Mouse (Mus musculus): Measurements from ENCODE around the gene Fas. TPM values are rescaled to one million over a fixed set of nuclear protein-coding genes. Genes with fewer than 3 reads are reported as not detected.

Fas gene
- polyA plus RNA-seq, 1 experiment = not detected

DNA sequence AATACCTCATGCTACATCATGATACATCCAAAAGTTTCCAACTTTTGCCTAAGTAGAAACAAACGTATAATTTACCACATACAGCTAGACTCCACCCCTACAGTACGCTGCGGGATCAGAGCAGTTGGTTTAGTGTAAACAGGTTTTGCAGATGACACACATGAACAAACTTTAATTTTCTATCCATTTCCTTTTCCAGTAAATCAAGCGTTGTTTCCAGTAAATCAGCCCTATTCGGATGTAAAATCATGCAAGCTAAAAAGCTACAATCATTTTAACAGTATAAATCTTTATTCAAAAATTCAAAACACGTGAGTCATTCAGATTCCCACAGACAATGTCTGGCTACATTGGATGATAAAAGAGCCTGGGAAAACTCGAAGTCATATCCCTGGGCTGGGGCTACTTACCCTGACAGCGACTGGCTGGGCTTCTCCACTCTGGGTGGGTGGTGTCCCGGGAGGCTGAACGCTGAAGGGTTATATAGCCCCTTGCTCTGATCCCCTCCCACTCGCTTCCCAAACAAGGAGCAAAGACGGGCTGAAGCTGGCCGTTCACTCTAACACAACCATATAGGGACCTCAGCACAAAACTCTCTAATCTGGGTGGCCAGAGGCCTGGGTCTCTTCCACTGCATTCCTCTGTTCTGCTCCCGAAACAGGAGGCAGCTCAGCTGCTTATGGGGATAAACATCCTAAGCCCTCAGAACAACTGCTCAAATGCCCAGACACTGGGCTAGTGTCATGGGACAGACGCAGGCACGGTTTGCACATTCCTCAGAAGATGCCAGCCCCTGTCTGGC, 35.4 kb upstream of the Fas start, which contains the start of gene Acta2:
Gene Acta2, minus strand, starts transcription at position 711 of the 802 bp plus-strand sequence.
- Histone ChIP-seq H3K36me3 (ENCODE audit: control insufficient read depth) (no peaks in the 10 kb centered on the region), H3K4me3 (replicated peaks) (no peak within 1 kb of the TSS), H3K9me3 (ENCODE audit: control insufficient read depth, low read length) (no peaks in the 10 kb centered on the region), H3K4me1 (ENCODE audit: control insufficient read depth) (no peaks in the 10 kb centered on the region), H3K27me3 (ENCODE audit: control insufficient read depth) (no peaks in the 10 kb centered on the region)
- no peak for TF ChIP-seq GATA1 (IDR thresholded peaks at IDR 0.05; ENCODE audit: low read length)
- no peak for TF ChIP-seq TAL1 (IDR thresholded peaks at IDR 0.05; ENCODE audit: low read length)

DNA sequence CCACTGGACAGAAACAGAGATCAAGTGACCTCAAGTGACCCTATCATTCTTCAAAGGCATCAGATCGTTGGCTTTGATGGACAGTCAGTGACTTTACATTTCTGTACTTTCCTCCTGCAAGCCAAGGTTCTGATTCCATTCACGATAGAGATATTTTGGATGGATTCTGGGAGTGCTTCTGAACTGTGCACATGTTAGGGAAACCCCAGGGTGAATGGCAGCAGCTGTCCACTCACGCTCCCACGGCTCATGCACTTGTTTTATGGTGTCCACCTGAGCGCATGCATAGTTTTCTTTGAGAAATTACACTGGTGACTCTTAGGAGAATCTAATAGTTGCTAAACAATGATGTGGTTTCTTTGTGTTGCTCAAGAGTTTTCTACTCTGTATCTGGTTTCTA, 34.3 kb upstream of the Fas start:
- no peaks in the 10 kb centered on the region for H3K36me3 ChIP-seq (ENCODE audit: control insufficient read depth)
- H3K4me3 ChIP-seq (replicated peaks) = no peak overlapping the region
- TF ChIP-seq TAL1 (IDR thresholded peaks at IDR 0.05; ENCODE audit: low read length) = no peak
- no peak for TF ChIP-seq GATA1 (IDR thresholded peaks at IDR 0.05; ENCODE audit: low read length)
- no peaks in the 10 kb centered on the region for H3K9me3 ChIP-seq (ENCODE audit: control insufficient read depth, low read length)
- H3K4me1 ChIP-seq (ENCODE audit: control insufficient read depth) = no peaks in the 10 kb centered on the region
- H3K27me3 ChIP-seq (ENCODE audit: control insufficient read depth) = no peaks in the 10 kb centered on the region

DNA sequence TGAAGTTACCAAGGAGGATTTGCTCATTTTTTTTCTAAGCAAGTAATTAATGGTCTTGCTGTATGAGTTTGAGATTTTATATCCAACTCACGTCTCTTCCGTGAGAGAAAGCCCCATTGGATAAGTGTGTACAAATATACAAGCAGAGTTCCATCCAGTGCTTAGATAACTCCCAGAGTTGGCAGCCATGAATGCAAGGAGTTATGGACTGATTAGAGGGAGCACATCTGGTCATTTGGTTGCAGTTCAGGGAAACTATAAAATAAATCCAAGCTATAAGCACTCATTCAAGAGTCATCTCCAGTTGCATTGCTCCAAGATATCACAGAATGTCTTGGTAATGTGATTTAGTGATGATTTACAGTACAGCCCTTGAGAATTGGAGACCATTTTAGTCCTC, 33.5 kb upstream of the Fas start:
- H3K27me3 ChIP-seq (ENCODE audit: control insufficient read depth) = no peaks in the 10 kb centered on the region
- TF ChIP-seq TAL1 (IDR thresholded peaks at IDR 0.05; ENCODE audit: low read length) (no peak), GATA1 (IDR thresholded peaks at IDR 0.05; ENCODE audit: low read length) (no peak)
- H3K4me3 ChIP-seq (replicated peaks) = no peak overlapping the region
- no peaks in the 10 kb centered on the region for H3K36me3 ChIP-seq (ENCODE audit: control insufficient read depth)
- no peaks in the 10 kb centered on the region for H3K4me1 ChIP-seq (ENCODE audit: control insufficient read depth)
- no peaks in the 10 kb centered on the region for H3K9me3 ChIP-seq (ENCODE audit: control insufficient read depth, low read length)

DNA sequence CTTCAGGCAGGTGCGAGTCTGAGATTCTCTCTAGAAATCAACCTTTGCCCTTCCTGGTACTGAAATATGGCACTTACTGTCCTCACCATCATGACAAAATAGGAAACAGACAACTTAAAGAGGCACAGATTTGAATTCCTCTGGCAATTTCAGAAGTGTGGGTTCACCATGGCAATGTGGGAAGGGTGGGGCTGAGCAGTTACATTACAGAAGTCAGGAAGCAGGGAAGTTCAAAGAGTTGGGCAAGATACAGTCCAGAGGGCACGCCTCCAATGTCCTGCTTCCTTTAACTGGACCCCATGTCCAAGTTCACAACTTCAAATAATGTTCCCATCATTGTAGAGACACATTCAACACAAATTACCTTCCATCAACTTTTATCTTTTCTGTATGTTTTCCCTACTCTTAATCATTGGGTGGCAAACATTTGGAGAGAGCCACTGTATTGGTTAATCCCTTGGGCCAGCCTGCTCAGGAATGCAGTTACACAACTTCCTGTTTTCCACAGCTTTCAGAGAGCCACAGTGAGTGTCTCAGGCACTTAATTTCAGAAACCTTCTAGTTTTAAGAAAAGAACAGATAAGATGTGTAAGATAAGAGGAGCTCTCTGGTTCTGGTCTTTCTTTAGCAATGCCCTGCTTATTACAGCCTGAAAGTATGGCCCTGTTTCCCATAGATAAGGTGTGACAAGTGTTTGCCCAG, 28.0 kb upstream of the Fas start:
- Histone ChIP-seq H3K4me1 (ENCODE audit: control insufficient read depth) (no peaks in the 10 kb centered on the region), H3K9me3 (ENCODE audit: control insufficient read depth, low read length) (no peaks in the 10 kb centered on the region), H3K4me3 (replicated peaks) (no peak overlapping the region), H3K27me3 (ENCODE audit: control insufficient read depth) (no peaks in the 10 kb centered on the region), H3K36me3 (ENCODE audit: control insufficient read depth) (no peaks in the 10 kb centered on the region)
- TF ChIP-seq GATA1 (IDR thresholded peaks at IDR 0.05; ENCODE audit: low read length) (no peak), TAL1 (IDR thresholded peaks at IDR 0.05; ENCODE audit: low read length) (no peak)

DNA sequence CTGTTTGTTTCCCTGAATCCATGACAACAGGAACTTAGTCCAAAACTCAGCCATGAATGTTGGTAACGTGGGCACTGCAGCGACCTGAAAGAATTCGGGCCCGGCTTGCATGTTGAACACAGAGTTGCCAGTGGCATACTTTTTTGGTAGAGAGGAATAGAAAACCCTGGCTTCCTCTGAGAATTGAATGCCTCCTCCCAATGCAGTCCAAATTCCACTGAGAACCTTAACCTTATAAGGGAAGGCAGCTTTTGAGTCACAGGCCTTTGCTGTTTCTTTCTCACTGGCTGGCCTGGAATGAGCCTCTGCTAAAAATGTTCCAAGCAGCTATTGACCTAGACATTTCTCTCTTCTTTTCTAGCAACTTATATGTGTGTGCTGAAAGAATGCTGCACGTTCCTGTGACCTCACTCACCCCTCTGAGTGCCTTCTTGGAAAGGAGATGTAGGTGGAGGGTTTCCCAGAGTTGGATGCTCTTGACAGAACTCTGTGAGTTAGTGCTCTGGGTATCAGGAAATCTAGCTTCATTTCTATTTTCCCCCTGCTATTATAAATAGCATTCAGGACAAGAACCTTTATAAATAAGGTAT, 24.8 kb upstream of the Fas start:
- Histone ChIP-seq H3K9me3 (ENCODE audit: control insufficient read depth, low read length) (no peaks in the 10 kb centered on the region), H3K36me3 (ENCODE audit: control insufficient read depth) (no peaks in the 10 kb centered on the region), H3K4me1 (ENCODE audit: control insufficient read depth) (no peaks in the 10 kb centered on the region), H3K4me3 (replicated peaks) (no peak overlapping the region), H3K27me3 (ENCODE audit: control insufficient read depth) (no peaks in the 10 kb centered on the region)
- no peak for TF ChIP-seq GATA1 (IDR thresholded peaks at IDR 0.05; ENCODE audit: low read length)
- no peak for TF ChIP-seq TAL1 (IDR thresholded peaks at IDR 0.05; ENCODE audit: low read length)

DNA sequence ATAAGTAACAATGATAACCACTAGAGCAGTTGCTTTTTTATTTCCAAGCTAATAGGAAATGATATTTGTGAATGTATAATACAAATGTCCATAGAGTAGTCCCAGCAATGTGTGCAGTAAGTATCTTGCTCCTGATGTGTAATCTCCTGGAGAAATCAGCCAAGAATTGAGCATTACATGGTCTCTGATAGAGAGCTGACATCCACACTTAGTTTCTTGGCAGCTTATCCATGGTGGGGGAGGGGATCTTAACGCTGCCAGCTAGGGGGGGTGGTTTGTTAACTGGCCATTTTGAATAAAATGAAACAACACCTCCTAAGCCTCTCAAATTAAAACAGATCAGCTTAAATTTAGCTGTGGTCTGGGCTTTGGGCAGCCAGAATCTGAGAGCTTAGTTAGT, 21.5 kb upstream of the Fas start:
- Histone ChIP-seq H3K4me3 (replicated peaks) (no peak overlapping the region), H3K27me3 (ENCODE audit: control insufficient read depth) (no peaks in the 10 kb centered on the region), H3K4me1 (ENCODE audit: control insufficient read depth) (no peaks in the 10 kb centered on the region), H3K9me3 (ENCODE audit: control insufficient read depth, low read length) (no peaks in the 10 kb centered on the region), H3K36me3 (ENCODE audit: control insufficient read depth) (no peaks in the 10 kb centered on the region)
- TF ChIP-seq TAL1 (IDR thresholded peaks at IDR 0.05; ENCODE audit: low read length) (no peak), GATA1 (IDR thresholded peaks at IDR 0.05; ENCODE audit: low read length) (no peak)

DNA sequence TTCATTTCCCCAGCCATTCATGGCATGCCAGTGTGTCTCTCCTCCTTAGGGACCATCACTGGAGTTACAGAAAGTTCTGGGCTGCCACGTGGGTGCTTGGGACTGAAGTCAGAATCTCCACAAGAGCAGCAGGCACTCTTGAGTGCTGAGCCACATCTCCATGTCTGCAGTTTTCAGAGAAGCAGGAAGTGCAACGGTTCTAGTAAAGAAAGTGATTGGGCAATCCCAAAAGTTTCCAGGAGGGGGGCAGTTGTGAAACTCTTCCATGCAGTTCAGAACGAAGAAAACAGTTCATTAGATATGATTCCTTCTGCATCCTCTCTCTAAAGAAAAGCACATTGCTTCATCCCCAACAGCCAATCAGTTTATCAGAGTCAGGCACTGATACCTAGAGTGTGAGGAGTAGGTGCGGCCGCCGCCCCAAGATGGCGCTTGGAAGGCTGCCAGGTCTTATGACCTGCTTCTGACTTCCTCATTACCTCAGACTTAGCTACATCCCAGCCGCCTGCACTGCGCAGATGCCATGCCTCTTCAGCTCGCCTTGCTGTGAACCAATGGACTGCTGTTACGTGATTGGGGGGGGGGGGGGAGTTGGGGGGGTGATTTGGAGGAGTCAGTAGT, 20.2 kb upstream of the Fas start:
- no peak overlapping the region for H3K4me3 ChIP-seq (replicated peaks)
- no peaks in the 10 kb centered on the region for H3K9me3 ChIP-seq (ENCODE audit: control insufficient read depth, low read length)
- H3K27me3 ChIP-seq (ENCODE audit: control insufficient read depth) = no peaks in the 10 kb centered on the region
- TF ChIP-seq GATA1 (IDR thresholded peaks at IDR 0.05; ENCODE audit: low read length) = no peak
- no peak for TF ChIP-seq TAL1 (IDR thresholded peaks at IDR 0.05; ENCODE audit: low read length)
- H3K36me3 ChIP-seq (ENCODE audit: control insufficient read depth) = no peaks in the 10 kb centered on the region
- H3K4me1 ChIP-seq (ENCODE audit: control insufficient read depth) = no peaks in the 10 kb centered on the region

DNA sequence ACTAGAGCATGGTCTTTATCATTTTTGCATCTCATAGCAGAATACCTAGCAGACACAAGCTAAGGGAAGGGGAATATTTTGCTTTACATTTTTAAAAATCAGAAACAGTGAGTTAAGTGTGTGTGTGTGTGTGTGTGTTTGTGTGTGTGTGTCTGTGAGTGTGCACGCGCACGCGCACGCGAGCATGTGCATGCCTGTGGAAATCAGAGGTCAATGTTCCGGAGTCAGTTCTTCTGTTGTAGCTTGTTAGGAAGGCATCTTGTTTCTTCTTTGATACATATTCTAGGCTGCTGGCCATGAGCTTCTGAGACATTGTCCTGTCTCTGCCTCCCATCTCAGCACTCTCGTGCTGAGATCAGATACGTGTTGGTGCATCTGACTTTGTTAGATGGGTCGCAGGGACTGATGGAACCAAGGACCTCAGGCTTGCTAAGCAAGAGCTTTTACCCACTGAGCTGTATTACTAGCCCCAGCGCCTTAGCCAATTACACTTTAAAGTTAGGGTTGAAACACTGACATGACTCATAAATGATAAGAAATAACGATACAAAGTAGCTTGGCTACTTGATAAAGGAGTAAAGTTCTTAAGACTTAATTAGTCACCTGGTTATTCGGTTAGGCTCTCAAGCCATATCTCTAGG, 19.5 kb upstream of the Fas start:
- Histone ChIP-seq H3K4me1 (ENCODE audit: control insufficient read depth) (no peaks in the 10 kb centered on the region), H3K36me3 (ENCODE audit: control insufficient read depth) (no peaks in the 10 kb centered on the region), H3K27me3 (ENCODE audit: control insufficient read depth) (no peaks in the 10 kb centered on the region), H3K4me3 (replicated peaks) (no peak overlapping the region), H3K9me3 (ENCODE audit: control insufficient read depth, low read length) (no peaks in the 10 kb centered on the region)
- TF ChIP-seq TAL1 (IDR thresholded peaks at IDR 0.05; ENCODE audit: low read length) = no peak
- no peak for TF ChIP-seq GATA1 (IDR thresholded peaks at IDR 0.05; ENCODE audit: low read length)
